Mouse (Mus musculus) common myeloid progenitor, adult 5-6 weeks (primary cell): ENCODE measurements around the gene Zdhhc4. TPM values are rescaled to one million over a fixed set of nuclear protein-coding genes. Genes with fewer than 3 reads are reported as not detected.

Experiments used
- ATAC-seq: replicated peaks from 2 replicates; pipeline ENCODE4 v1.8.0; 2016; ENCODE audit warnings: low read depth, mild to moderate bottlenecking, moderate TSS enrichment, inconsistent platforms; ENCODE audit not compliant: poor library complexity, severe bottlenecking
- total RNA-seq: library from RNA; stranded (forward); fragments of 200-1000, 187-1606 nt; gene quantifications from 2 replicates; pipeline ENCODE4 v1.2.3, GENCODE M21; 2017

Zdhhc4 gene
- total RNA-seq, 1 experiment from 2014 or later: 36.3 TPM

DNA sequence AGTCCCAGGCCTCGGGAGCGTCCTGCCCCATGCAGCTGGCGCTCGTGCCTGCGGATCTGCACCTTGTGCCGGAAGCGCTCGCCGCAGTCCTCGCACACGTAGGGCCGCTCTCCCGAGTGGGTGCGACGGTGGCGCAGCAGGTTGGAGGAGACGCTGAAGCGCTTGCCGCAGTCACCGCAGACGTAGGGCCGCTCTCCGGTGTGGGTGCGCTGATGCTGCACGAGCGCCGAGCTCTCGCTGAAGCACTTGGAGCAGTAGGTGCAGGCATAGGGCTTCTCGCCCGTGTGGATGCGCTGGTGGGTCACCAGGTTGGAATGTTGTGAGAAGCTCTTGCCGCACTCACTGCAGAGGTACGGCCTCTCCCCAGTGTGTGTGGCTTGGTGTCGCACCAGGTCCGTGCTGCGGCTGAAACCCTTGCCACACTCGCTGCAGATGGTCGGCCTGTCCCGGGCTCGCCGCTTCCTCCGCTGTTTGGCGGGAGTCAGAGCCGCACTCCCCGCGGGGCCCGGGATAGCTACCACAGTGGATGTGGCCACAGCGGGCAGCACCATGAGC, 41.2 kb downstream of the Zdhhc4 start:
- peak; percentile 67 for ATAC-seq

DNA sequence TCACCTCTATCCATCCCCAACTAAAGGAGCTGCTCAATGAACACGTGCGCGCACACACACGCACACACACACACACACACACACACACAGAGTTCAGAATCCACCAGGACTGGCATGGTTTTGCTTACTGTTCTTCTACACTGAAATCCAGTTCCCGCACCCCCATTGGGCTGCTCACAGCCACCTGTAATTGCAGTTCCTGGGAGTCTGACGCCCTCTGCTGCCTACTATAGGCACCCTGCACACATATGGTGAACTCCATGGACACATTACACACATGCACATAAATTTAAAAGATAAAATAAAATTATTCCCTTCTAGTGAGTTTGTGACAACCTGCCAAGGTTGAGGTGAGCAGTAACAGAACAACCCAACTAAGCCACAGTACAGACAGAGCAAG, 44.3 kb downstream of the Zdhhc4 start:
- ATAC-seq: no peak

DNA sequence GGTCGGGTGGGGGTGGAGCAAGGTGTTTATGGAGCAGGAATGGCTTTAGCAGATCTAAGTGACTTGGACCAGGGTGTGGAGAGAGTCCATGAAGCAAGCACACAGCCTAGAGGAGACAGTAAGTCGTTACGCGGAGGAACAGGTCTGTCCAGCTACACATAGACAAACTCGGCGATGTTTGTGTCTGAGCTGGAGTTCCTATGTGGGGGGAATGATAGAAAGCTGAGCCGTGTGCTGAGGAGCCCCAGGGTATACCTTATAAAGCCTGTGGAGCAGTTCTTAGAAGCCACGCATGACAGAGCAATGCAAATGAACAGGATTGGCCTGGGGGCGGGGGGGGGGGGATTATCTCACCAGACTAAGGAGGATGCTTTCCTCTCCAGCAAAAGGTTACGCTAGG, 49.8 kb downstream of the Zdhhc4 start:
- ATAC-seq: no peak

DNA sequence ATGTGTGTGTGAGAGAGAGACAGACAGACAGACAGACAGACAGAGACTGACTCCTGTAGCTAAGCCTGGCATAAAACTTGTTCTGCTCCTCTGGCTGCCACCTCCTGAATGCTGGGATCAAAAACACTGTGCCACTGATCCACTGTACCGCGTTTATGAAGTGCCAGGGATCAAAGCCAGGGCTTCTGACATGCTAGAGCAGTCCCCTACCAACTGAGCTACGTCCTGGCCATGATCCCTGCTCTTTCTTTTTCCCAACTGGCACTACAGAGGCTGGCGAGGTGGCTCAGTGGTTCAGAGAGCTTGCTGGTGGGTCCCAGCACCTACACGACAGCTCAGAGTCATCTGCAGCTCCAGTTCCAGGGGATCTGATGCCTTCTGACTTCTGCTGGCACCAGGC, 53.3 kb downstream of the Zdhhc4 start:
- ATAC-seq: no peak

DNA sequence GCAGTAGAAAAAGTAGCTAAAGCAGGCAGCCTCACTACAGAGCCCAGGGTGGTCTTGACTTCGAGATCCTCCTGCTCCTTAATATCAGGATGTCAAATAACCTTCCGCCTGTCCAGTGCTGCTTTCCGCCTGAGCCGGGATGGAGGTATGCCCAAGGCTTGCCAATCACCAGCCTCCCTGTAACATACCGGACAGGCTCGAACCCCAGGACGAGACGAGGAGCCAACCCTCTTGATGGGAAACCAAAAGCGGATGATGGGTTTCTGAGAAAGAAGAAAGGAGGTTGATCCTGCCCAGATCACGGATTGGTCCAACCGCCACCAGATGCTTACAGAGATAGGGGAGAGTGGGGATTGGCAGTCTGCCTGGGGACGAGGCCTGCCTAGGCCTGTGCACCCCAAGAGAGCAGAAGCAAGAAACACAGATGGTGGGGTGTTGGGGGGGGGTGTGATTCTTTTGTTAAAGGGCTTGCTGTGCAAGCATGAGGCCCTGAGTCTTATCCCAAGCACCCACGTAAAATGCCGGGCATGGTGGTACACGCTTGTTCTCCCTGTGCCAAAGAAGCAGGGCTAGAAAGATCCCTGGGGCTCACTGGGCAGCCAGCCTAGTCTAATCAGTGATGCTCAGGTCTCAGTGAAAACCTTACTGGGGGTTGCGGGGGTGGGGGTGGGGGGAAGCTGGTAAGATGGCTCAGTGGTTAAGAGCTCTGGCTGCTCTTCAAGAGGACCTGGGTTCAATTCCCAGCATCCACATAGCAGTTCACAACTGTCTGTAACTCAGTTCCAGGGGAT, 56.3 kb downstream of the Zdhhc4 start:
- ATAC-seq: peak; percentile 63

DNA sequence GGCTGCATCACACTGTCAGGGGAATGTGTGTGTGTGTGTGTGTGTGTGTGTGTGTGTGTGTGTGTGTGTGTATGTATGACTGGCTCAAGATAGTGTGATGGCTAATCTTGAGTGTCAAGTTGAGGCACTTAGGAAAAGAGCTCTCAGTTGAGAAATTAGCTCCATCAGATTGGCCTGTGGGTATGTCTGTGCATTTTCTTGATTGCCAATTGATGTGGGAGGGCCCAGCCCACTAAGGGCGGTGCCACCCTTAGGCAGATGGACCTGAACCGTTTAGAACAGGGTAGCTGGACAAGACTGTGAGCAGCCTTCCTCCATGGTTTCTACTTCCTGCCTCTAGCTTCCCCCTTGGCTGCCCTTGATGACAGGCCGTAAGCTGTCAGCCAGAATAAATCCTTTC, 56.9 kb downstream of the Zdhhc4 start:
- peak; percentile 40 for ATAC-seq

DNA sequence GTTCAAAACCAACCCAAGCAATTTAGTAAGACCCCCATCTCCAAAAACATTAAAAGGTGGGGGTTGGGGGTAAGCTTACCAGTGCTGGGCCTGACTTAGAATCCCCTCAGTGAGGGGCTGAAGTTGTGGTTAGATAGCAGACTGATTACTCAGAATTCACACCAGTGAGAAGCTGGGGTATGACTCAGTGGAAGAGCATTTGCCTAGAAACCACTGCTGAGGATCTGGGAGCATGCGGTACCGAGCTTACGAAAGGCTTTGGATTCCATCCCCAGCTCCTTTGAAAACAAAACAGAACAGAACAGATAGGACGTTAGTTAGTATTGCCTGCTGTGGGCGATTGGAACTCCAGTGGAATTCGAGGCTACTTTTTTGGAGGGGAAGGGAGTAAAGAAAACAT, 57.4 kb downstream of the Zdhhc4 start:
- no peak for ATAC-seq

DNA sequence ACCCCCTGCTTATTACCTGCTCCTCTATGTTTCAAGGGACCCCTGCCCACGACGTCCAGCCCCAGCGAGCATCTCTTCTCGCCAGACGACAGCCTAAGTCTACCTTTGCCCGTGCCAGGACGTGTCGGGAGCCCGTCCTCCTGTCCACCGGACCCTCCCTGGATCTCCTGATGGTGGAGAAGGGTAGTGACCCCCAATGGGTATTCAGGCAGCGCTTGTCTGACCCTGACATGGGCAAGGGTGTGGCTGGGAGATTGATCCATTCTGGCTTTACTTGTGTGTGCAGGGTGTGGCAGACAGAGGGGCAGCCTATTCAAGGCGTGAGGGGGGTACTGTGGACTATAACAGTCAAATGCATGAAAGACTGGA, 58.9 kb downstream of the Zdhhc4 start:
- ATAC-seq: no peak

DNA sequence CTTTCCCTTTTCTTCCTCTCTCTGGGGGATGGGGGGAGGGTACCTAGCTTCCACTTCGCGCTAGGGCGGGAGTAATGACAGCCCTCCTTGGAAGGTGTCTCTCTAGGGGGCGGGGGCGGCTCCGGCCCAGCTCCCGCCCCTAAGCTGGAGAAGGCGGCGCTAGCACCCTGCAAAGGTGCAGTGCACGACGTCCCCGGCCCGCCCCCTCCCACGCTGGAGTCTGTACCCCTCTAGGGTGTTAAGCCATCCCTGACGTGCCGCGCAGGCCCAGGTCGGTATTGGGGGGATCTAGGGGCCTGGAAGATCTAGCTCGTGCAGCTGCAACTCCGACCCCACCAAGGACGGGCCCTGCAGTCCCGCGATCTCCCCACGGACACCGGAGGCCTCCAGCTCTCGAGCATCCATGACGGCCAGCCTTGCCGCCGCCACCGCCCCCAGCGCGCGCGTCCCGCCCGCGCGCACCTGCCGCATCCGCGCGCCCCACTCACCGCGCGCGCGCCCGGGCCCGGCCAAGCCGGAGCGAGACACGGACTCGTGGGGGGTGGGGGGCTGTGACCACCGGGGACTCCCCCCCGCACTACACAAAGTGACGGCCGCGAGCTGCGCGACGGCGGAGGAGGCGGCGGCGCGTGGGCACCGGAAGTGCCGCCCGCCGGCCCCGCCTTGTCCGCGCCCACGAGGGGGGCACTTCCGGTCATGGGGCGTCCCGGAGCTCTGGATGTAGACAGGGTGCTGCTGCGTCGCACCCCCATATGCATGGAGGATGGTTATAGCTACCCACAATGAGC, 59.5 kb downstream of the Zdhhc4 start, which contains the start of gene Zfp316:
Zfp316 (minus strand) TSS at position 660 of the 788 bp plus-strand sequence.
- peak; percentile 37 for ATAC-seq

DNA sequence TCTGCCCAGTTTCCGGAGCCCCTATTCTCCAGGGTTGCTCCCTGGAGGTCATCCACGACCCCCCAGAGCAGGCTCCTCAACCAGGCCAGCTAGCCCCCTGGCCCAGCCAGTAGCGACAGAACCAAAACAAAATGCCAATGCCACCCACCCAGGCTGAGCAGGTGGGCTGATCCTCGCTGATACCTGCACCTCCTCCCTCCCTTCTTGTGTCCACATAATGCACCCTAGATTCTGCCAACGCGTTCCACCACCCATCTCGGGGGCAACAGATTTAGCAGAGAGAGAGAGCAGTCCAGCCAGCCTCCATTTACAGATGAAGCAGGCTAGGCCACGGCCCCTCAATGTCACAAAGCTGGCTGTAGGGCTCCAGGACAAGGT, 60.1 kb downstream of the Zdhhc4 start:
- no peak for ATAC-seq

DNA sequence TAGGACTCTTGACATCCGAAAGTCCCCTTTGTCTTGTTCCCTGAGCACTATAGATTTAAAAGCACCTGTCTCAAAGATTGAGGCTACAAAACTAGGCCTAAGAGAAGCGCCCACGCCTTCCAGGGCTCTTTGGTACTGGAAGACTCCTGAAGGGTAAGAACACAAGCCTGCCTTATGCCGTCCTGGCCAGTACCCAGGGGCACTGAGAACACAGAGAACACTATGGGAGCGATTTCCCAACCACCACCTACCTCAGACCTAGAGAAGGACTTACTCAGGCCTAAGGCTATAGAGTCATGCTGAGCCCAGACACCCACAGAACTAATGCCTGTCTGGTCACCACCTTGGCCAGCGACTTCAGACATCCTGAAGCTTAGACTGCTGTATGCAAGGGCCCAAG, 62.3 kb downstream of the Zdhhc4 start:
- no peak for ATAC-seq

Other genes with a start within 250 kb of the Zdhhc4 start
- 46.8 and 76.1 TPM in 2 replicates for gene Rnf216, start 216.3 kb downstream of the Zdhhc4 start, total RNA-seq
- gene Olfr718-ps1, start 181.7 kb downstream of the Zdhhc4 start, total RNA-seq: 0.09 TPM in 1 of 2 replicates, not detected in the other
- 4.8 and 8.4 TPM in 2 replicates for gene Rbak, start 148.5 kb downstream of the Zdhhc4 start, total RNA-seq
- not detected in 2 replicates for gene Spdye4b, start 148.2 kb downstream of the Zdhhc4 start, total RNA-seq
- not detected in 2 replicates for gene Spdye4a, start 102.4 kb downstream of the Zdhhc4 start, total RNA-seq
- gene Zfp12, start 94.1 kb downstream of the Zdhhc4 start, total RNA-seq: 17.9 and 24.4 TPM in 2 replicates
- 3.9 and 4.2 TPM in 2 replicates for gene Zfp316, start 59.2 kb downstream of the Zdhhc4 start, total RNA-seq
- not detected in 2 replicates for gene Zfp853, start 35.6 kb downstream of the Zdhhc4 start, total RNA-seq
- 13.7 and 22.0 TPM in 2 replicates for gene E130309D02Rik, start 13.9 kb downstream of the Zdhhc4 start, total RNA-seq
- not detected in 2 replicates for gene Grid2ip, start 28.1 kb upstream of the Zdhhc4 start, total RNA-seq
- gene Kdelr2, start 74.6 kb upstream of the Zdhhc4 start, total RNA-seq: 75.4 and 96.4 TPM in 2 replicates
- 6.8 and 7.4 TPM in 2 replicates for gene Daglb, start 135.3 kb upstream of the Zdhhc4 start, total RNA-seq
- 113 and 129 TPM in 2 replicates for gene Rac1, start 198.8 kb upstream of the Zdhhc4 start, total RNA-seq